Mouse (Mus musculus) hindbrain, embryonic 15.5 days (tissue): ENCODE data around the gene 6030498E09Rik. TPM values are rescaled to one million over a fixed set of nuclear protein-coding genes. Genes with fewer than 3 reads are reported as not detected.

Experiments used
- microRNA-seq: library from miRNA; unstranded; fragments of <30 nt; microRNA quantifications from one replicate; pipeline ENCODE4, GENCODE M21; 2016
- polyA plus RNA-seq: library from polyadenylated mRNA; unstranded; fragments of >200 nt; fragmentation: Nextera tagmentation; extraction: Ambion mirVana; gene quantifications from 2 replicates; pipeline ENCODE4 v1.2.1, GENCODE M21; 2015

The 6030498E09Rik gene
- polyA plus RNA-seq, 1 experiment from 2014 or later: 0.12 TPM

Small RNA genes within 50 kb of the gene (microRNA-seq; reads per million reads assigned to microRNA genes)
- gene Gm25642: not detected

Other genes with a start within 250 kb of the 6030498E09Rik start
- gene Cul4b, start 196.5 kb upstream of the 6030498E09Rik start, polyA plus RNA-seq: 16.4 and 16.9 TPM in 2 replicates
- gene Mcts1, start 172.1 kb upstream of the 6030498E09Rik start, polyA plus RNA-seq: 170 and 174 TPM in 2 replicates
- 29.1 and 31.5 TPM in 2 replicates for gene C1galt1c1, start 137.6 kb upstream of the 6030498E09Rik start, polyA plus RNA-seq